Mouse (Mus musculus) liver, adult 2 months (tissue): ENCODE measurements around the gene Bsnd.

Experiments
- CTCF ChIP-seq: fragments of 200-500 bp; IDR thresholded peaks from 2 replicates; pipeline ENCODE4 v1.5.1; 2011; ENCODE audit warnings: low read depth, low read length, control low read depth
- POLR2A ChIP-seq: fragments of 200-500 bp; IDR thresholded peaks from 2 replicates; pipeline ENCODE4 v1.6.1; 2011; ENCODE audit warnings: low read length, control low read depth; ENCODE audit not compliant: insufficient read depth; ENCODE audit errors: extremely low read depth

- no peak for TF ChIP-seq CTCF
- no peak for TF ChIP-seq POLR2A
These were observed 56.7 kb downstream of the Bsnd start for GRCm38 (mm10) chr4:106435426-106435825.
